Mouse (Mus musculus) heart, adult 2 months (tissue): ENCODE data around the gene Ptges. TPM values are rescaled to one million over a fixed set of nuclear protein-coding genes. Genes with fewer than 3 reads are reported as not detected.

Experiments
- DNase-seq, 2 experiments: peaks; one replicate each; pipeline ENCODE4 v3.0.0; 2021
- H3K27ac ChIP-seq: fragments of 200-600 bp; 2 replicates; pipeline ENCODE4 v1.8.1; 2022
- H3K27me3 ChIP-seq: fragments of 200-500 bp; 2 replicates; pipeline ENCODE4 v1.6.1; 2012; ENCODE audit warnings: mild to moderate bottlenecking, low read length, inconsistent platforms, mixed read lengths; ENCODE audit not compliant: control insufficient read depth, insufficient read depth
- H3K36me3 ChIP-seq: fragments of 200-500 bp; 2 replicates; pipeline ENCODE4 v1.6.1; 2012; ENCODE audit warnings: low read length, inconsistent platforms; ENCODE audit not compliant: control insufficient read depth, insufficient read depth
- H3K4me1 ChIP-seq: fragments of 200-500 bp; 2 replicates; pipeline ENCODE4 v1.6.1; 2011; ENCODE audit warnings: low read length; ENCODE audit not compliant: control insufficient read depth, insufficient read depth
- H3K4me3 ChIP-seq: fragments of 200-600 bp; 2 replicates; pipeline ENCODE4 v1.8.1; 2022
- H3K79me2 ChIP-seq: fragments of 200-500 bp; replicated peaks from 2 replicates; pipeline ENCODE4 v1.6.1; 2012; ENCODE audit warnings: mild to moderate bottlenecking, inconsistent platforms, low read length, moderate library complexity, mixed read lengths; ENCODE audit not compliant: control insufficient read depth, insufficient read depth
- H3K9ac ChIP-seq: fragments of 200-500 bp; 2 replicates; pipeline ENCODE4 v1.6.1; 2012; ENCODE audit warnings: low read depth, mild to moderate bottlenecking, control low read depth, inconsistent platforms, low read length, mixed read lengths
- CTCF ChIP-seq: fragments of 200-600 bp; IDR thresholded peaks from 2 replicates; pipeline ENCODE4 v1.8.1; 2022; ENCODE audit warnings: antibody characterized with exemption, mild to moderate bottlenecking, moderate library complexity
- EP300 ChIP-seq: fragments of 200-500 bp; IDR thresholded peaks from 2 replicates; pipeline ENCODE4 v1.6.1; 2011; ENCODE audit warnings: low read depth, low read length, control low read depth; ENCODE audit not compliant: insufficient read depth
- POLR2A ChIP-seq: fragments of 200-500 bp; IDR thresholded peaks from 2 replicates; pipeline ENCODE4 v1.6.1; 2011; ENCODE audit warnings: mild to moderate bottlenecking, low read depth, low read length, control low read depth; ENCODE audit not compliant: insufficient read depth
- WGBS: fragments of 180-500 bp; shearing (Covaris S2); methylation state at CpG from one replicate; pipeline ENCODE4 v1.1.7; 2018; 5-methylcytosine and 5-hydroxymethylcytosine counted together
- intact Hi-C: fragments of 180-260 bp; cut with DNase I; formaldehyde crosslinking; loops from one replicate; pipeline ENCODE4 v1.15.1; 2025
- polyA plus RNA-seq: library from polyadenylated mRNA; depleted of rRNA; stranded (reverse); fragments of >200 nt; gene quantifications from 2 replicates; pipeline ENCODE4 v1.2.3, GENCODE M21; 2012
- total RNA-seq, 2 experiments: library from RNA; stranded (reverse); gene quantifications; 2 replicates each; pipeline ENCODE4 v1.2.3; 2021

The Ptges gene
- total and polyA plus RNA-seq, 3 experiments, result 2.5 to 4.8 (median 2.8) TPM

- intact Hi-C loops, result no loop called here
- H3K27me3 ChIP-seq, result no peaks in the 10 kb centered on the region
- H3K27ac ChIP-seq, result peak overlapping the region; percentile 15
- no peak overlapping the region for H3K9ac ChIP-seq
- H3K79me2 ChIP-seq, result no peaks in the 10 kb centered on the region
- peaks cover 8% of the 10 kb centered on the region for H3K4me1 ChIP-seq
- WGBS, result 29% methylated on average over 9 of the region's 9 CpGs
- no peak for TF ChIP-seq CTCF
- TF ChIP-seq POLR2A, result no peak
- no peak for TF ChIP-seq EP300
- no peak overlapping the region for H3K4me3 ChIP-seq
- no peaks in the 10 kb centered on the region for H3K36me3 ChIP-seq
- DNase-seq, result peak in 1 of 2 experiments; percentile 31
Observed at GRCm38 (mm10) chr2:30927151-30927781, 2.4 kb downstream of the Ptges start.

GRCm38 (mm10) chr2:30926381-30926780 is 3.3 kb downstream of the Ptges start:
- H3K36me3 ChIP-seq, result no peaks in the 10 kb centered on the region
- intact Hi-C loops, result no loop called here
- H3K9ac ChIP-seq, result no peak overlapping the region
- WGBS, result 79% methylated on average over 4 of the region's 4 CpGs
- no peaks in the 10 kb centered on the region for H3K27me3 ChIP-seq
- TF ChIP-seq CTCF, result no peak
- TF ChIP-seq EP300, result no peak
- no peak for TF ChIP-seq POLR2A
- H3K4me1 ChIP-seq, result peaks cover 8% of the 10 kb centered on the region
- no peak overlapping the region for H3K27ac ChIP-seq
- DNase-seq, result no peak
- no peaks in the 10 kb centered on the region for H3K79me2 ChIP-seq
- no peak overlapping the region for H3K4me3 ChIP-seq

- no peak for TF ChIP-seq EP300
- TF ChIP-seq POLR2A, result no peak
- TF ChIP-seq CTCF, result no peak
- no peaks in the 10 kb centered on the region for H3K27me3 ChIP-seq
- WGBS, result 83% methylated on average over 4 of the region's 4 CpGs
Observed at GRCm38 (mm10) chr2:30925181-30925580, 4.5 kb downstream of the Ptges start.

GRCm38 (mm10) chr2:30923099-30923498 is 6.6 kb downstream of the Ptges start:
- H3K4me1 ChIP-seq, result peaks cover 4% of the 10 kb centered on the region
- no peak overlapping the region for H3K9ac ChIP-seq
- H3K27me3 ChIP-seq, result no peaks in the 10 kb centered on the region
- intact Hi-C loops, result no loop called here
- TF ChIP-seq EP300, result no peak
- TF ChIP-seq CTCF, result no peak
- no peak for TF ChIP-seq POLR2A
- 74% methylated on average over 3 of the region's 3 CpGs for WGBS
- H3K27ac ChIP-seq, result no peak overlapping the region
- no peak overlapping the region for H3K4me3 ChIP-seq
- no peaks in the 10 kb centered on the region for H3K36me3 ChIP-seq
- no peaks in the 10 kb centered on the region for H3K79me2 ChIP-seq
- no peak for DNase-seq

More at GRCm38 (mm10) chr2:30925181-30925580, 4.5 kb downstream of the Ptges start:
- Histone ChIP-seq H3K4me1 (peaks cover 8% of the 10 kb centered on the region), H3K4me3 (no peak overlapping the region), H3K27ac (no peak overlapping the region), H3K36me3 (no peaks in the 10 kb centered on the region), H3K79me2 (no peaks in the 10 kb centered on the region), H3K9ac (no peak overlapping the region)
- no peak for DNase-seq
- intact Hi-C loops, result no loop called here

GRCm38 (mm10) chr2:30920216-30920615 is 9.4 kb downstream of the Ptges start:
- Histone ChIP-seq H3K4me1 (no peaks in the 10 kb centered on the region), H3K79me2 (no peaks in the 10 kb centered on the region), H3K36me3 (no peaks in the 10 kb centered on the region), H3K27ac (no peak overlapping the region), H3K27me3 (no peaks in the 10 kb centered on the region), H3K4me3 (no peak overlapping the region), H3K9ac (no peak overlapping the region)
- 25% methylated on average over 7 of the region's 7 CpGs for WGBS
- no peak for DNase-seq
- TF ChIP-seq POLR2A (no peak), EP300 (no peak), CTCF (no peak)
- intact Hi-C loops, result no loop called here

GRCm38 (mm10) chr2:30918780-30919329 is 10.8 kb downstream of the Ptges start:
- no peak for TF ChIP-seq POLR2A
- no peak for TF ChIP-seq CTCF
- TF ChIP-seq EP300, result no peak

More at GRCm38 (mm10) chr2:30918780-30919329, 10.8 kb downstream of the Ptges start:
- Histone ChIP-seq H3K27ac (no peak overlapping the region), H3K4me3 (no peak overlapping the region), H3K36me3 (no peaks in the 10 kb centered on the region), H3K79me2 (no peaks in the 10 kb centered on the region), H3K27me3 (no peaks in the 10 kb centered on the region), H3K4me1 (no peaks in the 10 kb centered on the region), H3K9ac (no peak overlapping the region)
- intact Hi-C loops, result no loop called here
- DNase-seq, result no peak
- WGBS, result 46% methylated on average over 8 of the region's 8 CpGs
